Mouse (Mus musculus) bone marrow macrophage, adult 2 months (primary cell): ENCODE measurements around the gene Fam129a. TPM values are rescaled to one million over a fixed set of nuclear protein-coding genes. Genes with fewer than 3 reads are reported as not detected.
A peak's percentile ranks its signal among the peaks of the same experiment; 100 is the strongest.

Experiments used
- H3K27ac ChIP-seq: 2 replicates; pipeline ENCODE4 v1.5.1; 2012; ENCODE audit warnings: low read depth, low read length; ENCODE audit not compliant: insufficient read depth
- H3K4me1 ChIP-seq: 2 replicates; pipeline ENCODE4 v1.6.1; 2012; ENCODE audit warnings: low read length; ENCODE audit not compliant: control insufficient read depth, insufficient read depth
- H3K4me3 ChIP-seq: 2 replicates; pipeline ENCODE4 v1.5.1; 2012; ENCODE audit warnings: mild to moderate bottlenecking, low read length, moderate library complexity; ENCODE audit not compliant: insufficient read depth
- CTCF ChIP-seq: IDR thresholded peaks from 2 replicates; pipeline ENCODE4 v1.5.1; 2012; ENCODE audit warnings: low read depth, mild to moderate bottlenecking, low read length, moderate library complexity
- POLR2A ChIP-seq: IDR thresholded peaks from 2 replicates; pipeline ENCODE4 v1.6.1; 2012; ENCODE audit warnings: mild to moderate bottlenecking, low read depth, low read length, borderline replicate concordance
- polyA plus RNA-seq: library from polyadenylated mRNA; stranded (reverse); fragments of >200 nt; gene quantifications from 2 replicates; pipeline ENCODE4 v1.2.4, GENCODE M21; 2012; ENCODE audit not compliant: missing spikeins, insufficient read depth, insufficient read length

The Fam129a gene
- polyA plus RNA-seq, 1 experiment = 56.4 TPM

DNA sequence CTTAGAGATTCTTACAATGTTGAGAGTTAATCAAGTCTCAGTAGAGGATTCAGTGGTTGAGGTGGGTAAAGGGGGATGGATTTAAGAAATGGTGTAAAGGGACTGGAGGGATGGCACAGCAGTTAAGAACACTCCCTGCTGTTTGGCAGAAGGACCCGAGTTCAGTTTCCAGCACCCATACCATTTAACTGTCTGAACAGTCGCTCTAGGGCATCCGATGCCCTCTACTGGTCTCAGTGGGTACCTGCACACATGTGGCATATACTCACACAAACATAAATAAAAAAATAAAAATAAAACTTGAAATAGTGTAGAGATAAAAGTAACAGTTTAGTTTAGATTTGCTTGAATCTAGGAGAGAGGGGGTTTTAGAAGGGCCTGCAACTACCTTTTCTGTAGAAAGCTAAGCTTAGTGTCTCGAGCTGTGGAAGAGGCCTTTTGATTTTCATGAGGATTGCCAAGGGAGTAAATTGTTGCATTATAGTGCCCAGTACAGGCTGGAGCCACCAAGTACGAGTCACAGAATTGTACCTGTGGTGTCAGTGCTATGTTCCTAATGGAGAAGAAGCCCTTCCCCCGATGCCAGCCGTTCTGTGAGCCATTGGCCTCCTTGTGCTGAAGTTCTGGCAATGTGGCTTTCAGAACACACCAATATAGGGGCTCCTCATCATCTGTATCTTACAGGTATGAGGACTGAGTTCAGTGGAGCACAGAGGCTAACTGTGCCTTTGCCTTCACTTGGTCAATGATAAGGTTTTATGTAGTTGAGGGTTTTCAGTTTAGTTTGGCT, 61.8 kb downstream of the Fam129a start:
- peaks cover 3% of the 10 kb centered on the region for H3K4me1 ChIP-seq
- no peak overlapping the region for H3K4me3 ChIP-seq
- no peak overlapping the region for H3K27ac ChIP-seq
- TF ChIP-seq CTCF (peak; percentile 32; the same call in 1 of the 2 replicates), POLR2A (no peak)

- no peak overlapping the region for H3K4me3 ChIP-seq
- no peaks in the 10 kb centered on the region for H3K4me1 ChIP-seq
- TF ChIP-seq CTCF (no peak), POLR2A (no peak)
- H3K27ac ChIP-seq = no peak overlapping the region
These were observed 65.7 kb downstream of the Fam129a start for GRCm38 (mm10) chr1:151636637-151637036.

DNA sequence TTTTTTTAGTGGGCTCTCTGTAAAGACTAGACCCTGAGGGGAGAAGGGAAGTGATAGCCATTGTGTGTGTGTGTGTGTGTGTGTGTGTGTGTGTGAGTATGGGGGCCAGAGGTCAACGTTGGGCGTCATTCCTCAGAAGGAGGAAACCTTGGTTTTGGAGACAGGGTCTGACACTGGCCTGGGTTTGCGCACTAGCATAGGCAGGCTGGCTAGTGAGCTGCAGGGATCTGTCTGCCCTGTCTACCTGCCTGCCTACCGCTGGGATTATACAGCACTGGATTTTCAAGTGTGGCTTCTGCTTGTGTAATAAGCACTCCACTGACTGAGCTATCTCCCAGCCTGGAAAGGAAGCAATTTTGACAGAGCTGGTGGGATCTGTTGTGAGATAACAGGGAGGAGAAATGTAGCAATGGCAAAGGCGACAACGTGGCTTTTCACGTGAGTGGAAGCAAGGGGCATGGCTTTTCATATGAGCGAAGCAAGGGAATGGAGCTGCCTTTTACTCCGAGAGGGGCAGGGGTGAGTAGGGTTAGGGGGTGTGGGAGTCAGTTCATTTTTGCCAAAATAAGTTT, 66.5 kb downstream of the Fam129a start:
- TF ChIP-seq POLR2A = no peak
- no peak for TF ChIP-seq CTCF
- H3K27ac ChIP-seq = no peak overlapping the region
- no peaks in the 10 kb centered on the region for H3K4me1 ChIP-seq
- no peak overlapping the region for H3K4me3 ChIP-seq

DNA sequence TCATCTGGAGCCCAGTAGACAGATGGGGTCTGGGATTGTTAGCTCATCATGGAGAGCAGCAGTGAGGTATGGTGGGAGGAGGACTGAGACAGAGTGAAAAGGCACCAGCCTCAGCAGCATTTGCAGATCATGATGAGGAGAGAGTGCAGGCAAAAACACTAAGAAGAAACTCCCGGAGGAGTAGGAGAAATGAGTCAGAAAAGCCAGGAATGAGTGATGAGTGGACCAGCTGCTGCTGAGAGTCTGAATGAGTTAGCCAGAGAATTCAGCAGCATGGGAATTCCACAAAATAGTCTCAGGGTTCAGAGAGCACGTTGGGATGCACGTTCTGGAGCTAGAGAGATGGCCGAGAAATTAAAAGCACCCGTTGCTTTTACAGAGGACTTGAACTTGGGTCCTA, 67.4 kb downstream of the Fam129a start:
- H3K4me1 ChIP-seq = no peaks in the 10 kb centered on the region
- H3K27ac ChIP-seq = no peak overlapping the region
- TF ChIP-seq POLR2A = no peak
- no peak for TF ChIP-seq CTCF
- H3K4me3 ChIP-seq = no peak overlapping the region

- TF ChIP-seq POLR2A (no peak), CTCF (no peak)
- Histone ChIP-seq H3K4me1 (no peaks in the 10 kb centered on the region), H3K27ac (no peak overlapping the region)
These were observed 67.8 kb downstream of the Fam129a start for GRCm38 (mm10) chr1:151638770-151639169.

DNA sequence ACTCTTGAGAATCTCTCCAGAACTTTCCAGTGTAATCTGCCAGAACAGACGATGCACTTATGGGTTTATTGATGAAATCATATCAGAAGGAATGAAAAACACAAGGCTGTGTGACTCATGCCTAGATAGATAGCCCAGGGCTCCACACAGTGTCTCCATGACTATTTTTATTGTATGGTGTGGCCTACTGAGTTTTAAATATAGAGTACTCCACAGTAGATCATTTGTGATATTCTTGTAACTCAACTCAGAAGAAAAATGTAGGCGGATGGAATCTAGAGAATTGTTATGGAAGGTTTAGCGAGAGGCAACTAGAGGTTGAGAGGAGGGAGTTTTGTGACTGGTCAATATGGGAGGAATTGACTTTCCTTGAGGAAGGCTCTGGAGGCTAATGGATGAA, 75.4 kb downstream of the Fam129a start:
- Histone ChIP-seq H3K27ac (no peak overlapping the region), H3K4me3 (no peak overlapping the region), H3K4me1 (peaks cover 2% of the 10 kb centered on the region; the same call in 1 of the 2 replicates)
- TF ChIP-seq POLR2A (no peak), CTCF (no peak)

More at GRCm38 (mm10) chr1:151638770-151639169, 67.8 kb downstream of the Fam129a start:
- H3K4me3 ChIP-seq = no peak overlapping the region

GRCm38 (mm10) chr1:151648099-151648498, 77.1 kb downstream of the Fam129a start:
- TF ChIP-seq POLR2A (no peak), CTCF (0 out of 2 replicates have a peak, but pooled peaks have one; percentile 21)
- H3K4me3 ChIP-seq = no peak overlapping the region
- no peak overlapping the region for H3K27ac ChIP-seq
- peaks cover 2% of the 10 kb centered on the region for H3K4me1 ChIP-seq

DNA sequence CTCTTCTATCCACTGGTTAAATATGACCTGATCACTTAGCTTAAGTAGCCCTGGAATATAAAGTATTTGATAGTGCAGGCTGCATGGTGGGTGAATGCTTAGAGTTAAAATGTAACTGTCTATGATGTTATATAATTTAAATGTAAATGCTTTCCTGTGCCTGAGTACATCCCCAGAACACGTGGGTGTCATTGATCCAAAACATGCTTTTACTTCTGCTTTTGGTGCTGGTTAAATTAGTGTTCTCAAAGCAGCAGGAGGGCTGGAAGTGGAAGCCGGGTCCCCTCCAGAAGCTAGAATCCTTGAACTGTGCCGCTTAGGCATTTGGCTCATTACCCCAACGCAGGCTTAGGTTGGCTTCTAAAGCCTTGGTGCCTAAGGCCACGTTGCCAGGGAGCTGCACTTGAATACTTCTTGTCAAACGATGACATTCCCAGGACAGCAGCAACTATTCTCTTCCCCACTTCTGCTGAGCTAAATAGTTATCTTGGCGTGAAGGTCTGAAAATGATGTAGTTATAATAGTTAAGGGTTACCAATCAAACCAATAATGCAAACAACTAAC, 86.1 kb downstream of the Fam129a start:
- Histone ChIP-seq H3K4me1 (peaks cover 41% of the 10 kb centered on the region), H3K27ac (0 out of 2 replicates have a peak overlapping the region, but pooled peaks have one; percentile 14), H3K4me3 (no peak overlapping the region)
- TF ChIP-seq POLR2A (no peak), CTCF (no peak)

DNA sequence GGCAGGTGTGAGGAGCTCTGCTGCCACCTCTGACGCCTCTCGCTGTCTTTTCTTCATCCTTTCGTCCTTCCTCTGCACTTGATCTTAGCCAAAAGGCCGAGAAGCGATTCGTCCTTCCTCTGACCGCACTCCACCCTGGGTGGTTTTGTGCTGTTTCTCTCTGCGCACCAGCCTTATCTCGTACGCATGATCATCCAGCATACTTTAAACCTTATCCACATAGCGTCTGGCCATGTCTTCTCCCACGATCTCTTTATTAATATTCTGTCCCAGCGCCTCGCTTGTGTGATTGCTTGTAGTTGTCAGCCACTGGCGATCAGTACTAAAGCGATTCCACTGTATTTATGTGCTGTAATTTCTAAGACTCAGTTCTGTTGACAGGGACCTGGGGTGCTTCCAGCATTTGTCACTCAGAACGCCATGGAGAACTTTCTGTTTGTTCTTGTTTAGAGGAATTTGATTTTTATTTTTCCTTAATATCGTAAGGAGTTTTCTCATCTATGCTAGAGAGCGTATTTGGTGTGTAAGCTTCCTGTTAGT, 87.4 kb downstream of the Fam129a start:
- TF ChIP-seq CTCF (no peak), POLR2A (no peak)
- Histone ChIP-seq H3K4me1 (peaks cover 47% of the 10 kb centered on the region), H3K27ac (no peak overlapping the region), H3K4me3 (no peak overlapping the region)
